Mouse (Mus musculus): ENCODE measurements around the gene Cox7a2l. TPM values are rescaled to one million over a fixed set of nuclear protein-coding genes. Genes with fewer than 3 reads are reported as not detected.
A peak's percentile ranks its signal among the peaks of the same experiment; 100 is the strongest.

The Cox7a2l gene
- polyA plus RNA-seq, 1 experiment from 2014 or later: 261 TPM

- 62% methylated on average over 7 of the region's 7 CpGs for WGBS
Measured at GRCm38 (mm10) chr17:83524753-83525152, 7.6 kb upstream of the Cox7a2l start.

GRCm38 (mm10) chr17:83522590-83523379, 5.7 kb upstream of the Cox7a2l start:
- Histone ChIP-seq H3K4me1 (ENCODE audit: control insufficient read depth in 2 of 2, insufficient read depth in 2 of 2, low read length in 2 of 2) (peaks cover 15 to 20% of the 10 kb centered on the region in 2 experiments), H3K4me3 (ENCODE audit: control insufficient read depth in 1 of 2, insufficient read depth in 1 of 2, low read depth in 1 of 2, low read length in 2 of 2) (no peak overlapping the region), H3K27me3 (ENCODE audit: control insufficient read depth, insufficient read depth, low read length) (no peaks in the 10 kb centered on the region), H3K9me3 (ENCODE audit: control insufficient read depth, low read length) (no peaks in the 10 kb centered on the region), H3K9ac (ENCODE audit: low read length) (no peak overlapping the region), H3K4me2 (ENCODE audit: low read length) (no peak overlapping the region), H3K27ac (replicated peaks in 1 of 2; ENCODE audit: control insufficient read depth in 1 of 2, insufficient read depth in 1 of 2, low read depth in 2 of 2, low read length in 2 of 2) (no peak overlapping the region), H3K36me3 (ENCODE audit: control insufficient read depth, insufficient read depth, low read length) (no peaks in the 10 kb centered on the region)
- 73% methylated on average over 7 of the region's 7 CpGs for WGBS
- no peak for ATAC-seq (ENCODE audit: insufficient number of reproducible peaks, insufficient read depth, low FRiP score, low read depth)

More at GRCm38 (mm10) chr17:83524753-83525152, 7.6 kb upstream of the Cox7a2l start:
- no peak for ATAC-seq (ENCODE audit: insufficient number of reproducible peaks, insufficient read depth, low FRiP score, low read depth)
- Histone ChIP-seq H3K36me3 (ENCODE audit: control insufficient read depth, insufficient read depth, low read length) (no peaks in the 10 kb centered on the region), H3K4me2 (ENCODE audit: low read length) (no peak overlapping the region), H3K9me3 (ENCODE audit: control insufficient read depth, low read length) (no peaks in the 10 kb centered on the region), H3K4me3 (ENCODE audit: control insufficient read depth in 1 of 2, insufficient read depth in 1 of 2, low read depth in 1 of 2, low read length in 2 of 2) (no peak overlapping the region), H3K27ac (replicated peaks in 1 of 2; ENCODE audit: control insufficient read depth in 1 of 2, insufficient read depth in 1 of 2, low read depth in 2 of 2, low read length in 2 of 2) (no peak overlapping the region), H3K4me1 (ENCODE audit: control insufficient read depth in 2 of 2, insufficient read depth in 2 of 2, low read length in 2 of 2) (peaks cover 19 to 26% of the 10 kb centered on the region in 2 experiments), H3K9ac (ENCODE audit: low read length) (no peak overlapping the region), H3K27me3 (ENCODE audit: control insufficient read depth, insufficient read depth, low read length) (no peaks in the 10 kb centered on the region)

GRCm38 (mm10) chr17:83521881-83522280, 4.8 kb upstream of the Cox7a2l start:
- ATAC-seq (ENCODE audit: insufficient number of reproducible peaks, insufficient read depth, low FRiP score, low read depth): no peak
- H3K4me1 ChIP-seq (ENCODE audit: control insufficient read depth in 2 of 2, insufficient read depth in 2 of 2, low read length in 2 of 2): peaks cover 7 to 11% of the 10 kb centered on the region in 2 experiments; a peak in 3 of 4 replicates
- H3K27ac ChIP-seq (replicated peaks in 1 of 2; ENCODE audit: control insufficient read depth in 1 of 2, insufficient read depth in 1 of 2, low read depth in 2 of 2, low read length in 2 of 2): no peak overlapping the region
- H3K9me3 ChIP-seq (ENCODE audit: control insufficient read depth, low read length): no peaks in the 10 kb centered on the region
- no peak overlapping the region for H3K4me3 ChIP-seq (ENCODE audit: control insufficient read depth in 1 of 2, insufficient read depth in 1 of 2, low read depth in 1 of 2, low read length in 2 of 2)
- no peak overlapping the region for H3K9ac ChIP-seq (ENCODE audit: low read length)
- 83% methylated on average over 4 of the region's 4 CpGs for WGBS
- no peaks in the 10 kb centered on the region for H3K27me3 ChIP-seq (ENCODE audit: control insufficient read depth, insufficient read depth, low read length)
- H3K4me2 ChIP-seq (ENCODE audit: low read length): no peak overlapping the region
- no peaks in the 10 kb centered on the region for H3K36me3 ChIP-seq (ENCODE audit: control insufficient read depth, insufficient read depth, low read length)

GRCm38 (mm10) chr17:83514213-83514701, 2.9 kb downstream of the Cox7a2l start:
- Histone ChIP-seq H3K36me3 (ENCODE audit: control insufficient read depth, insufficient read depth, low read length) (no peaks in the 10 kb centered on the region), H3K9ac (ENCODE audit: low read length) (peak overlapping the region; percentile 98), H3K9me3 (ENCODE audit: control insufficient read depth, low read length) (no peaks in the 10 kb centered on the region)

GRCm38 (mm10) chr17:83513655-83514212, 3.4 kb downstream of the Cox7a2l start:
- peak overlapping the region; percentile 88 to 96 for H3K4me3 ChIP-seq (ENCODE audit: control insufficient read depth in 1 of 2, insufficient read depth in 1 of 2, low read depth in 1 of 2, low read length in 2 of 2)
- peak overlapping the region; percentile 98 for H3K9ac ChIP-seq (ENCODE audit: low read length)
- WGBS: 1% methylated on average over 24 of the region's 24 CpGs
- H3K4me2 ChIP-seq (ENCODE audit: low read length): peak overlapping the region; percentile 94
- H3K4me1 ChIP-seq (ENCODE audit: control insufficient read depth in 2 of 2, insufficient read depth in 2 of 2, low read length in 2 of 2): peaks cover 0 to 18% of the 10 kb centered on the region in 2 experiments; a peak in 2 of 4 replicates
- H3K9me3 ChIP-seq (ENCODE audit: control insufficient read depth, low read length): no peaks in the 10 kb centered on the region
- ATAC-seq (ENCODE audit: insufficient number of reproducible peaks, insufficient read depth, low FRiP score, low read depth): peak; percentile 48
- H3K27ac ChIP-seq (replicated peaks in 1 of 2; ENCODE audit: control insufficient read depth in 1 of 2, insufficient read depth in 1 of 2, low read depth in 2 of 2, low read length in 2 of 2): peak overlapping the region; percentile 58 to 86
- H3K36me3 ChIP-seq (ENCODE audit: control insufficient read depth, insufficient read depth, low read length): no peaks in the 10 kb centered on the region
- H3K27me3 ChIP-seq (ENCODE audit: control insufficient read depth, insufficient read depth, low read length): no peaks in the 10 kb centered on the region

More at GRCm38 (mm10) chr17:83514213-83514701, 2.9 kb downstream of the Cox7a2l start:
- ATAC-seq (ENCODE audit: insufficient number of reproducible peaks, insufficient read depth, low FRiP score, low read depth): peak; percentile 97
- Histone ChIP-seq H3K4me1 (ENCODE audit: control insufficient read depth in 2 of 2, insufficient read depth in 2 of 2, low read length in 2 of 2) (peaks cover 0 to 18% of the 10 kb centered on the region in 2 experiments; a peak in 2 of 4 replicates), H3K27ac (replicated peaks in 1 of 2; ENCODE audit: control insufficient read depth in 1 of 2, insufficient read depth in 1 of 2, low read depth in 2 of 2, low read length in 2 of 2) (peak overlapping the region; percentile 58 to 86), H3K4me3 (ENCODE audit: control insufficient read depth in 1 of 2, insufficient read depth in 1 of 2, low read depth in 1 of 2, low read length in 2 of 2) (peak overlapping the region; percentile 88 to 96), H3K27me3 (ENCODE audit: control insufficient read depth, insufficient read depth, low read length) (no peaks in the 10 kb centered on the region), H3K4me2 (ENCODE audit: low read length) (peak overlapping the region; percentile 94)
- WGBS: 0% methylated on average over 33 of the region's 33 CpGs

GRCm38 (mm10) chr17:83512130-83512529, 5.0 kb downstream of the Cox7a2l start:
- Histone ChIP-seq H3K4me1 (ENCODE audit: control insufficient read depth in 2 of 2, insufficient read depth in 2 of 2, low read length in 2 of 2) (peaks cover 0 to 18% of the 10 kb centered on the region in 2 experiments; a peak in 3 of 4 replicates), H3K4me2 (ENCODE audit: low read length) (no peak overlapping the region), H3K9me3 (ENCODE audit: control insufficient read depth, low read length) (no peaks in the 10 kb centered on the region), H3K36me3 (ENCODE audit: control insufficient read depth, insufficient read depth, low read length) (no peaks in the 10 kb centered on the region), H3K27me3 (ENCODE audit: control insufficient read depth, insufficient read depth, low read length) (no peaks in the 10 kb centered on the region), H3K27ac (replicated peaks in 1 of 2; ENCODE audit: control insufficient read depth in 1 of 2, insufficient read depth in 1 of 2, low read depth in 2 of 2, low read length in 2 of 2) (no peak overlapping the region), H3K9ac (ENCODE audit: low read length) (0 out of 2 replicates have a peak overlapping the region, but pooled peaks have one; percentile 98), H3K4me3 (ENCODE audit: control insufficient read depth in 1 of 2, insufficient read depth in 1 of 2, low read depth in 1 of 2, low read length in 2 of 2) (no peak overlapping the region)
- WGBS: 87% methylated on average over 3 of the region's 3 CpGs
- no peak for ATAC-seq (ENCODE audit: insufficient number of reproducible peaks, insufficient read depth, low FRiP score, low read depth)

GRCm38 (mm10) chr17:83503693-83504092, 13.4 kb downstream of the Cox7a2l start:
- Histone ChIP-seq H3K36me3 (ENCODE audit: control insufficient read depth, insufficient read depth, low read length) (peaks cover 49% of the 10 kb centered on the region), H3K4me2 (ENCODE audit: low read length) (no peak overlapping the region), H3K4me1 (ENCODE audit: control insufficient read depth in 2 of 2, insufficient read depth in 2 of 2, low read length in 2 of 2) (peaks cover 0 to 4% of the 10 kb centered on the region in 2 experiments; a peak in 2 of 4 replicates), H3K4me3 (ENCODE audit: control insufficient read depth in 1 of 2, insufficient read depth in 1 of 2, low read depth in 1 of 2, low read length in 2 of 2) (no peak overlapping the region), H3K27me3 (ENCODE audit: control insufficient read depth, insufficient read depth, low read length) (no peaks in the 10 kb centered on the region), H3K9me3 (ENCODE audit: control insufficient read depth, low read length) (0 out of 2 replicates have a peak, but pooled peaks cover 4% of the 10 kb centered on the region), H3K9ac (ENCODE audit: low read length) (no peak overlapping the region), H3K27ac (replicated peaks in 1 of 2; ENCODE audit: control insufficient read depth in 1 of 2, insufficient read depth in 1 of 2, low read depth in 2 of 2, low read length in 2 of 2) (no peak overlapping the region)
- WGBS: 87% methylated on average over 2 of the region's 2 CpGs
- ATAC-seq (ENCODE audit: insufficient number of reproducible peaks, insufficient read depth, low FRiP score, low read depth): no peak

Data from heart, embryonic 14.5 days (tissue).